Mouse (Mus musculus): ENCODE data around the gene Micu1. TPM values are rescaled to one million over a fixed set of nuclear protein-coding genes. Genes with fewer than 3 reads are reported as not detected.

The Micu1 gene
- total RNA-seq, 2 experiments from 2014 or later: 63.7 to 70.3 TPM

DNA sequence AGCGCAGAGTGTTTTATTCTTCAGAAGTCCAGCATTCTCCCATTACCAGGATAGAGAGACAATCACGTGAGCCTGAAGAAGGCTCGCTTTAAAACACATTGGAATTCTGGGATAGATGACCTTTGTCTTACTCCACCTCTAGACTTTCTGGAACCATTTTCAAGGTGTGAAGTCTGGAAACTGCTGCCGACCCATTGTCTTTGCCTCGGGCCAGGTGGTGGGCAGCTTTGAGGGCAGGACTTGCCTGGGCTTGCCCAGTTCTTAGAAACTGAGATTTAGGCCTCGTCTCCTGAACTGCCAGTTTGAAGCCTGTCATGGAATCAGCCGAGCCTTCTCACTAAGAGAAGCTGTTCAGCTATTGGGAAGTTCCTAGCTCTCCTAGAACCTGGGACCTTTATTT is 92.8 kb downstream of the Micu1 start:
- intact Hi-C loops (cut with DNase I; ENCODE audit: low total_unique reads): no loop called here
- no peak for DNase-seq

DNA sequence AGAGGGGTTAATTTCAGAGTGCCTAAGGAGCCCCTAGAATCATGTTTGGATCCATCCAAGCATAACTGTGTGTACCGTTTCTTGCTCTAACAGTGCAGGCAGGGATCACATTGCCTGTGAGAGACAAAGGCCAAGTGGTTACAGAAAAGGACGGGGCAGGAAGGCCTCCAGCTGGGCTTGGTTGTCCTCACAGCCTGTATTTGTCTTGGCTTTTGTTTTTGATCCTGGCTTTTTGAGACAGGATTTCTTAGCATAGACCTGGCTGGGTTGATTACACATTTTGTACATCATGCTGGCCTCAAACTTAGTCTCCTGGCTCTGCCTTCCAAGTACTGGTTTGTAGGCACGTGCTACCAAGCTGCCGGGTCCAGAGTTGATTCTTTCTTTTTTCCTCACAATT is 93.6 kb downstream of the Micu1 start:
- no peak for DNase-seq
- intact Hi-C loops (cut with DNase I; ENCODE audit: low total_unique reads): no loop called here

DNA sequence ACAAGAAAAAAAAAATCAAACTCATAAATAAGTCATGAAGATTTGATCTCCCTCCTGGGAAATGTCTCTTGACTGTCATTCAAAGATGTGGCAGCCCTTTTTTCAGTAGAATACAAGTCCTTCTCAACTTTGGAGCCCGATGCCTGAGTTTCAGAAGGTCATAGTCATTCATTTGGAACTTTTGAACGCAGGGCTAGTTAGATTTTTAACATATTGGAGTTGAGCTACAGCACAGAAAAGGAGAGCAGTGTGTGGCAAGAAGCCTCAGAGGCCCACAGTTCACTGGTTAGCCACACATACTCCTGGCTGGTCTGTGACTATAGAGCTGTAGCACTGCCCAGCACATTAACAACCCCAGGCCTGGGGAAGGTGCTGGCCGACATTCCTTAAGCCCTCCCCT is 96.1 kb downstream of the Micu1 start:
- intact Hi-C loops (cut with DNase I; ENCODE audit: low total_unique reads): no loop called here
- no peak for DNase-seq

DNA sequence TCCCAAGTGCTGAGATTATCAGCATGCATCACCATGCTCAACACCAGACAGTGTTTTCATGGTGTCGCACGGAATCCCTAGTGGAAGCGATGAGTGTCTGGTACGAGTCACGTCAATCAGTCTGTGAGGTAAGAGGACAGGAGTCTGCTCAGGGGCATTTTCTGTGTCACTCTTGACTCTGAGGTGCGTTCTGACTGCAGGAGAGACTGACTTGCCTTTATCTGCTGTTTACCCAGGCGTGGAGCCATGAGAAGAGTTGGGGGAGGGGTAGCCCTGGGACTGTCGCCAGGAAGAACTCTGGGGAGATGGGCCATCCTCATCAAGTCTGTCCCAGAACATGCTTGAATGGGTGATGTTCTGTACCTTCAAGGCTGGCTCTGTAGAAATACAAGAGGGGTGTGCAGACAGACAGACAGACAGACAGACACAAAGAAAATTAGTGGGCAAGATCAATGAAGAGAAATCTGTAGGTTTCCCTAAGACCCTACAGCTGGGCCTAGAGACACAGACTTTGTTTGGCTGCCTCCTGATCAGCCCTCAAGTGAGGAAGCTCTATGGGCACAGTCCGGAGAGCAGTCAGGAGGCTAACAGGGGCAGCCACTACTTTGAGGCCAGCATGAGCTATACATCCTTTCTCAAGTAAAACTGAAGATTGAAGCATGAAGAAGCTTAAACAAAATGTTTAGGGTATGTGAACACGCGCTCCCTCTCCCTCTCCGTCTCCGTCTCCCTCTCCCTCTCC is 97.2 kb downstream of the Micu1 start:
- DNase-seq: no peak
- intact Hi-C loops (cut with DNase I; ENCODE audit: low total_unique reads): no loop called here

DNA sequence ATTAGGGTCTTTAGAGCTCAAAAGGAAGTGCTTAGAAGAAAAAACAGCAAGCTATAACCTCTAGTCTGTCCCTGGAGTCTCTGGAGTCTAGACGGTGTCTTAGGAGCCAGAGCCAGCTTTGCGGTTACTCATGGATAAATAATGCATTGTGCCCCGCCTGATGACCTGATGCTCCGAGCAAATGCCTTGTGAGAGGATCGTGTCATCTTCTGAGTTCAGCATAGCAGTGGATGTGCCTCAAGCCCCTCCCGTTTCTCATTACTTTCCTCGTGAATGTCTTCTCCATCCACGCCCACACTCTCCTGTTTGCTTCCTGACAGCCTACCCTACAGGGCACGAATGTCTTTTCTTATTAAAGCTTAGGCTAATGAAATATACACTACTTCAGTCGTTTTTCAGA is 97.9 kb downstream of the Micu1 start:
- no peak for DNase-seq
- intact Hi-C loops (cut with DNase I; ENCODE audit: low total_unique reads): no loop called here

DNA sequence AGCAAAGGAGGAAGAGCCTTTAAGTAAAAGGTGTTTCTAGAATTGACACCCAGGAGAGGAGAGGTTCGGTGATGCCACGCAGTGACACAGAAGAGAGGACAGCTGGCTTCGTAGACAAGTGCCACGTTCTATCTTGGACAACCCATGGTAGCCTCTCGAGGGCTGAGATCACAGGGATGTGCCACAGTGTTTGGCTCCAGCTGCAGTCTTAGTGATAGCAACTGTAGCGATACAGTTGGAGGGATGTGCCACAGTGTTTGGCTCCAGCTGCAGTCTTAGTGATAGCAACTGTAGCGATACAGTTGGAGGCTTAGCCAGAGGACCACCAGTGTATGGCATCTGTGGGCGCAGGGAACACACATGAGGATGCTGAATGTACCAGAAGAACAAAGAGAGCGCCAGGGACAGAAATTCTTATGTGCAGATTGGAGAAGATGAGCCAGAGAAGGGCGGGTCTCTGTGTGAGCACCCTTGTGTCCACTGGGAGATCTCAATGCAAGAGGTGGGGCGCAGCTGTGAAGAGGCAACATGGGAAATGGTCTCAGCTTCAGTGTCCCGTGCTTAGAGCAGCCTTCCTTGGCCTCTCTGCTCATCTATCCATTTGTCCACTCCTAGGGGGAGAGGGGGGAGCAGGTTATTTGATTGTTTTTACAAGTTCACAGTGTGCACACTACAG is 98.7 kb downstream of the Micu1 start:
- intact Hi-C loops (cut with DNase I; ENCODE audit: low total_unique reads): no loop called here
- DNase-seq: no peak

DNA sequence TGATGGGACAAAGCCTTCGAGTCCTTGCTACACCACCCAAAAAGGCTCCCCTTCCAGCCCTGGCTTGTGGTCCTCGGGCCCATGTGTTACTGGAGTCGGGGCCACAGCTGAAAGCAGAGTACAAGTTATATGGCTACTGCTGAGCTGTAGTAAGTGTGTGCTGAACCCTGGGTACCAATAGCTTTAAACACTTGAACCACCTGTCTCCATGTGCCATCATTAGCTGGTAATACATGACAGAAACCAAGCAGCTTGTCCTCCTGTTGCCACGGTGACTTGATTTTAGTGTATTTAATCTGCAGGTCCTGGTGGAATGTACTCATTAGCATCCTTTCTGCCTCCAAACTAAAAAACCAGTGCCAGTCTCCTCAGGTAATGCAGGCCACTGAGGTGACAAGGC is 106.4 kb downstream of the Micu1 start:
- intact Hi-C loops (cut with DNase I; ENCODE audit: low total_unique reads): no loop called here
- DNase-seq: no peak

DNA sequence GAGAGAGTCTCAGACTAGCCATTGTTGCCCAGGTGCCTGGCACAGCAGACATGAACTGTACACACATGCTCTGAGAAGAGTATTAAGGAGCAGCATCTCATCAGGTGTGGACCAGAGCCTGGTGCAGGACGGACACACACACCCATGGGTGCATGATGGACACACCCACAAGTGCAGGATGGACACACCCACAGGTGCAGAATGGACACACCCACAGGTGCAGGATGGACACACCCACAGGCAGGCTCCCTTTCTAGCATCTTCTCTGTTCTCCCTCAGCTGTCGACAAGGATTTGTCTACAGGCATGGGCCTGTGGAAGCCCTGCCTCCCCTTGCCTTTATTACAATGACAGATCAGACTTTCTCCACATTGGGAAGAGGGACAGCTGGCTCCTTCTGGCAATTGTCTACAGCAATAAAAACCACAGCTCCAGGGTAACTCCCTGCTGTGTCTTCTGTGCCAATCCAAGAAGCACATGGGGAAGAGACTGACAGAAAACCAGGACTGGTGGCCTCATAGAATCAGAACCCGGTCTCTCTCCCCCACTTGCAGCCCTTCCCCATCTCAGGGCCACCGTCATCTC is 107.8 kb downstream of the Micu1 start:
- intact Hi-C loops (cut with DNase I; ENCODE audit: low total_unique reads): no loop called here

DNA sequence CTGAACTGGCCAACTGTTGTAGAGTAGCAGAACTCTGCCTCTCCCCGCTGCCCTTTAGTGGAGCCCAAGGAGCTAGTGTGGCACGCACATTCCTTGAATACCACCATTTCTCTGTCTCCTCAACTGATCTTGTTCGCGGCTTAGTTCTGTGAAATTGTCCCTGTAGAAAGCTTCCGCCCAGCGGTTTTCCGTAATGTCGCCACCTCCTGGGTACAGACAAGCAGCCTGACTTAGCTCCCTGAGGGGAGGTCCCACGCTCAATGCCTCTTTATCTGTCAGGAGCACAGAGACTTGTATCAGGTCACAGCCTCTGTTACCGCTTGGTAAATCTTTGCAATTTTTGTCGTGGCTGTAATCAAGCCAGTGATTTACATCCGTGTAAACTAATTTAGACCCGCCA is 110.7 kb downstream of the Micu1 start:
- DNase-seq: no peak
- intact Hi-C loops (cut with DNase I; ENCODE audit: low total_unique reads): no loop called here

More for the DNA sequence above, 107.8 kb downstream of the Micu1 start:
- no peak for DNase-seq

DNA sequence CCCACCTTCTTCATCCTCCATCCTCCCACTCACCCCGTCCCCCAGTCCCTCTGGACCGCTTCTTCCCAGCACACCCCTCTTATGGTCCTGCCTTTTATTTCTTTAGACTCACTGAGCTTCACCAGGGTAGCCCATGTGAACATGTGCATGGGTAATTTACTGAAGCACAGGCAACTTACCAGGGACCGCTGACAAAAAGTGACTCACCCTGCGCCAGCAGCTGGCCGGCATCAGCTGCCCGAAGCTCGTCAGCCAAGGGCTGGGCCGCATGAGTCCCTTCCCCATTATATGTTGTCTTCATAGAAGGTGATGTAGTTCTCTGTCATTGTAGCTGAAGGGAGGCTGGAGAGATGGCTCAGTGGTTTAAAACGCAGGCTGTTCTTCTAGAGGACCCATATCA is 111.5 kb downstream of the Micu1 start:
- peak; percentile 20 for DNase-seq
- intact Hi-C loops (cut with DNase I; ENCODE audit: low total_unique reads): no loop called here

DNA sequence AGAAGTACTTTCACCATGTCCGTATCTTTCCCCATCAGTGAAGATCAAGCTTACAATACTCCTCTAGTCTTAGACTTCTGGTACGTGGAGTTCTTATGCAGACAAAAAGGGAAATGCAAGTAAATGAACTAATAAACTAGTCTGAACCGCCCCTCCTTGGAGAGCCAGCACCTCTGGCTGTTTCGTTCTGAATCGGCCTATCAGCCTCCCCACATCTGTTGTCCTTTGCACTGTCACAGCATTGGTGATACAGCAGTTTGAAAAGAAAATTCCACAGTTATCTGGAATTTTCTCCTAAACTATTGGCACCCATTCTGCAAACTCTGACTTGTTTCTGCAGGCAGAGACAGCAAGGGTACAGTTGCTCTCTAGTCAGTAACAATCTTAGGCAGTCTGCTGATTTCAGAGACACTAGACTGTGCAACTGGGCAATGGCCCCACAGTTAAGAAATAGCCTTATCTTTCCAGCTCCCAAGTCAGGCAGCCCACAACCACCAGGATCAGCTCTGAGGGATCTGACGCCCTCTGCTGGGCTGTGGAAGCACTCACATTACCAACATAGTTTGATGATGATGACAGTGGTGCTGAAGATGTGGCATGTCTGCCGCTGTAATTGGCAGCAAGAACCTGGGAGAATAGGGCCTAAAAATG is 112.4 kb downstream of the Micu1 start:
- DNase-seq: peak; percentile 66
- intact Hi-C loops (cut with DNase I; ENCODE audit: low total_unique reads): no loop called here

DNA sequence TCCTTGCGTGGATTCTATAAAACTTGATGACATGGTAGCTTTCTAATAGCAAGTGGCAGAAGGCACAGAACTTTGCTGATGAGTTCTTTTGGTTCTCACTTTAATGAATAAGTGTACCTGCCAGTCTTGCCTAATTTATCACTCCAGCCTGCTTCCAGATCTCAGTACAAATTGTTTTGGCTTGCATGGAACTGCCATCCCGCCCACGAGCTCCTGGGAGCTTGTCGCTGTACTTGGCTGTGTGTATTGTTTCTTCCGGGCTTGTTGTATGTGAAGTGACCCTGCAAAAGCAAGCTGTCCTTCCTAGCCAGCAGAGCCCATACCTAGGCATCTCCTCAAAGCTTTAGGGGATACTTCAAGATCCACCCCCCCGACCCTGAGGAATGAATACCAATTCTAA is 114.3 kb downstream of the Micu1 start:
- intact Hi-C loops (cut with DNase I; ENCODE audit: low total_unique reads): no loop called here
- no peak for DNase-seq

DNA sequence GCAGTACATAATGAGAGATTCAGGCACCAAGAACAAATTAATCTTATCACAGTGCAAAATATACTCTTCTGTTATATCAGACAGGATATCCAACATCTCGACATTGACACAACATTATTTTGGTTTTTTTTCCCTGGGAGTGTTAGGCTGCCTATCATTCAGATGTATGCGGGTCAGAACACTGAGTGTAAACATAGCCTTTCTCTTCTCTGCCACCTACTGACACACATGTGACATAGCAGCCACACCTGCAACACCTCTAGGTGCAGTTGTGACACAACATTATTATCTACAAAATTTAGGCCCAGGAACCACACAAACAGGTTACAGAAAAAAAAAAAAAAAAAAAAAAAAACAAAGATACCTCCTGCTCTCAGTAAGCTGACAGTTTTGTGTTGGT is 115.3 kb downstream of the Micu1 start:
- no peak for DNase-seq
- intact Hi-C loops (cut with DNase I; ENCODE audit: low total_unique reads): no loop called here

DNA sequence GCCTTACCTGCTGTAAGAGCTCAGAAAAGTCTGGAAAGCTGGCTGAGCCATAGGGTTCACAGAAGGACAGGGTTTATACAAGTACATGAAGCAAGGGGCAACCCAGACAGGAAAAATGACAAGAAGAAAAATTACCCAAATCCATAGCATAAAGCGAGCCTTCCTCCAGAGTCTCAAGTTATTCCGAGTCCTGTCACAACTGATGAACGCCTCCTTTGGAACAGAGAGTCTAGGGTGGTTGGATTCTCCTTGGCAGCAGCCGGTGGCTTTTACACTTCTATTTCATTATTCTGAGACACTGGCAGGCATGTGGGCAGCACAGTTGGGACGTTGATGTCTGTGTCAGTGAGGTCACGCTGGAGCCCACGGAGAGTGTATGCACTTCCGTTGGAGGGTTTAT is 115.7 kb downstream of the Micu1 start:
- no peak for DNase-seq
- intact Hi-C loops (cut with DNase I; ENCODE audit: low total_unique reads): no loop called here

DNA sequence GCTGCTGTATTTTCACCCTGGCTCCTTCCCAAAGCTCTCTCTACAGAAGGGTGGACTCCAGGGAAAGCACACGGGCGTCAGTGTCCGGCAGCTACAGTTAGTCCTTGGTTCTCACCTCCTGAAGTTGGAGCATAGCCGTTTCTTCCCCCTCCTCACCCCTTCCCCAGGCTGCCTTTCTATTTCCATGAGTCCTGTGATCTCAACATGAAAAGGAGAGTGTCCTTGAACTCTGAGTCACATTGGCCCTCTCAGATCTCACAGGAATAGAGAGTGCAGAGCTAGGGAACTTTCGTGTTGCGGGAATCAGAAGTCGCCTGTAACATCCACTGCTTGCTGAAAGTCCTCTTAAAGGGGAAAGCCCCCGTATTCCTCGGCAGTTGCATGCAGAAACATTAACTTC is 116.9 kb downstream of the Micu1 start:
- DNase-seq: no peak
- intact Hi-C loops (cut with DNase I; ENCODE audit: low total_unique reads): no loop called here

DNA sequence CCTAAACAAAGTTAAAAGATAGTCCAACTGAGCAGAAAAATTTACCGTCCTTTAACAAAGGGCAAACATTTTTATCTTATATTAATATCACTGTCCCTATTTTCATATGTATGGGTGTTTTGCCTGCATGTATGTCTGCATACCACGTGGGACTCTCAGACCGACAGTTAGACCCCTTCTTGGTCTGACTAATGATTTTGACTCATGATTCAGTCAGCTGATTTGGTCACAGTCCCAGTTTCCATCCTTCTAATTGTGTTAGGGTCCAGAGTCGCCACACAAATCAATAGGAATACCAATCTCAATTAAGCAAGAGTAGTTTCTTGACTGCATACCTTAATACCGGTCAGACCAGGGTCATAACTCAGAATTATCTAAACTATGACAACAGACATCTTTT is 118.6 kb downstream of the Micu1 start:
- intact Hi-C loops (cut with DNase I; ENCODE audit: low total_unique reads): no loop called here
- no peak for DNase-seq

DNA sequence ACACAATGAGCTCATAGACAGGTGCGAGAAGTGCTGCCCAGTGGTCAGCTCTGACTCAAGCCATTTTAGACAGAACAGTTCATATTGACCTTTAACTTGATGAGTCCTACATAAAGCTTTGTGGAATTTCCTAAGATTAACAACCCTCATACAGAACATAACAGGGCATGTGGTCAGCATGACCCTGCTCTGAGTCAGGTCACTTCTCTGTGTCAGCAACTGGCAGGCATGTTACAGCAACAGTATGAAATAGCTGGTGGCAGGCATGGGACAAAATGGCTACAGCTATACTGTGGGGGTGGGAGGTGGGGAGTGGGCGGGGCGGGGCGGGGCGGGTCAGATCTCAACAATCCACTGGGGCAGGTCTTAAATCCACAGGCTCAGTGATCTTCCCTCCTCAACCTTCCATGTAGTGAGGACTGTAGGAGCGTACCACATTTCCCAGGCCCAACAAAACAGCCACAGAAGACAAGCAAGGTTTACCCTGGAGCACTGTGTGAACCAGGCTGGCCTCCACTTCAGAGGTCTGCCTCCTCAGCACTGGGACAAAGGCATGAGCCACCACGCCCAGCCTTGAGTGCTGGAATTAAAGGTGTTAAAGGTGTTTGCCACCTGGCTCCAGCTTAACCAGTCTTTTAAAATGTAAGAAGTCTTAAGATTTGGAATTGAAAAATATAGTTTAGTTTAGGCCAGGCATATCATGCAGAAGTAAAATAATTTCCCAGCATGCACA is 119.2 kb downstream of the Micu1 start:
- intact Hi-C loops (cut with DNase I; ENCODE audit: low total_unique reads): no loop called here
- no peak for DNase-seq

DNA sequence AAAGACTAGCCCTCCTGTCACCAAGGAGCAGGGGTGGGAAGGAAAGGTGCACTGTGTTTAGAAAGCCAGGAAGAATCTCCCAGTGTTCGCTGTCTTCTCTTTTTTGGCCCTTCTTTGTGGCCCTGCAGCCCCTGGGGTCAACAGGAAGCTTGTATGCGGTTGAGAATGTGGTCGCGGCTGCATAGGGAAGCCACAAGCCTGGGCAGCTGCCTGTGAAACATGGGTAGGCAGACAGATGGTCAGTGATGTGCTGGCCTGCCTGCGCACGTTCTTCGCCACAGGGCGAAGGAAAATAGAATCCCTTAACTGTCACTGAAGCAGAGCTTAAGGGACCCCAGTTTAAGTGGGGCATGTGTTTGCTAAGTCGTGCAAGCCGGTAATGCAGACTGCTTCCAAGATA is 120.6 kb downstream of the Micu1 start:
- DNase-seq: no peak
- intact Hi-C loops (cut with DNase I; ENCODE audit: low total_unique reads): no loop called here

DNA sequence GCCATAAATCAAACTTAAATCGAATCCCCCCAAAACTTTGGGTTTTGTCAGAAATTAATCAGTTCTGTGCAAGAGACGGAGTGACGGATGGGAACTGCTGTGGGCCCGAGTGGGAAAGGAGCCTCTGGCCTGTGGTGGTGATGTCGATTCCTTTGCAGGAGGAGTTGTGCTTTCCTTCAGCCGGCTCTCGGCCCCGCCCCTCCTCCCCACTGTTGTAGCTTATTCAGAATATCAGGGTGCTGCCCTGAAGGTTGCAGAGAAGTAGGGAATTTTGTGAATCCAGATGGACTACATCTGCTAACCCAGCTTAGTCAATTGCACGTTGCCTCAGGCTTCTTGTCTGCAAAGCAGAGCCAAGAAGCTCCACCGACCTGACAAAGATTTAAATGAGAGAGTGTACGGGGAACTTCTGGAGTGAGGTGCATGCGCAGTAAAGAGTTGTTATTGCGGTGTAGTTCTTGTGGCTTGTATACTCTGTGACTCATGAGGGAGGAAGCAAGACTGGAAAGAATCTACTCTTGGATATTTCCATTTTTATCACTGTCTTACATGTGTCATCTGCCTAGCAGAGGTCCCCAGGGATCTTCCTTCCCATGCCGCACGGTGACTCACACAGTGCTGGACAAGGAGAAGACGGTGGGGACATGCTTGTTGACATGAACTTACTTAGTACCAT is 123.0 kb downstream of the Micu1 start:
- intact Hi-C loops (cut with DNase I; ENCODE audit: low total_unique reads): loop anchor here (5.0 kb wide), 1 partner anchor 37 kb away; no protein-coding TSS in a partner anchor
- peak; percentile 10 for DNase-seq
